Mouse (Mus musculus) c-Kit-positive CD71-negative TER-119-negative erythroid progenitor cells, embryonic 14.5 days (primary cell): ENCODE data around the gene Ppm1l.

Source experiments
- DNase-seq: peaks from one replicate; pipeline ENCODE4 v3.0.0-alpha.2; 2013; ENCODE audit warnings: low read depth

Ppm1l gene

GRCm38 (mm10) chr3:69316391-69317195 lies at the start of gene Ppm1l:
Gene Ppm1l, plus strand, starts transcription at chr3:69316861.
- peak; percentile 87 for DNase-seq

- no peak for DNase-seq
These were observed 44.8 kb upstream of the Ppm1l start for GRCm38 (mm10) chr3:69271812-69272211.

GRCm38 (mm10) chr3:69274018-69274663 lies 42.5 kb upstream of the Ppm1l start:
- no peak for DNase-seq

- no peak for DNase-seq
These were observed 41.9 kb upstream of the Ppm1l start for GRCm38 (mm10) chr3:69274664-69275312.

GRCm38 (mm10) chr3:69278648-69279047 lies 38.0 kb upstream of the Ppm1l start:
- no peak for DNase-seq

GRCm38 (mm10) chr3:69282406-69282805 lies 34.3 kb upstream of the Ppm1l start:
- DNase-seq: no peak

- no peak for DNase-seq
These were observed 33.4 kb upstream of the Ppm1l start for GRCm38 (mm10) chr3:69283085-69283847.

GRCm38 (mm10) chr3:69289833-69290232 lies 26.8 kb upstream of the Ppm1l start:
- DNase-seq: no peak

- DNase-seq: no peak
These were observed 26.4 kb upstream of the Ppm1l start for GRCm38 (mm10) chr3:69290294-69290693.

GRCm38 (mm10) chr3:69290844-69291243 lies 25.8 kb upstream of the Ppm1l start:
- DNase-seq: no peak

GRCm38 (mm10) chr3:69292628-69293027 lies 24.0 kb upstream of the Ppm1l start:
- no peak for DNase-seq

- DNase-seq: no peak
These were observed 20.4 kb upstream of the Ppm1l start for GRCm38 (mm10) chr3:69296270-69296669.

GRCm38 (mm10) chr3:69300121-69300520 lies 16.5 kb upstream of the Ppm1l start:
- DNase-seq: no peak

GRCm38 (mm10) chr3:69315810-69316390 lies 761 bp upstream of the Ppm1l start:
- DNase-seq: no peak

GRCm38 (mm10) chr3:69317251-69318125 lies 827 bp downstream of the Ppm1l start:
- peak; percentile 17 for DNase-seq

- no peak for DNase-seq
These were observed 1.7 kb downstream of the Ppm1l start for GRCm38 (mm10) chr3:69318131-69318951.

- DNase-seq: peak; percentile 14
These were observed 2.5 kb downstream of the Ppm1l start for GRCm38 (mm10) chr3:69319061-69319720.

- no peak for DNase-seq
These were observed 7.3 kb downstream of the Ppm1l start for GRCm38 (mm10) chr3:69323982-69324381.

GRCm38 (mm10) chr3:69329910-69330309 lies 13.2 kb downstream of the Ppm1l start:
- DNase-seq: no peak
